Mouse (Mus musculus) heart, embryonic 16.5 days (tissue): Measurements from ENCODE around the gene Khdc4. TPM values are rescaled to one million over a fixed set of nuclear protein-coding genes. Genes with fewer than 3 reads are reported as not detected.

Experiments
- ATAC-seq: fragments of 200-750 bp; cut with Nextera tagmentation; replicated peaks from 2 replicates; pipeline ENCODE4 v1.8.0; 2017; ENCODE audit warnings: moderate number of reproducible peaks; ENCODE audit not compliant: insufficient read depth, low FRiP score; ENCODE audit errors: extremely low read depth
- H3K27ac ChIP-seq: fragments of 300-500 bp; sonication (generic); 2 replicates; pipeline ENCODE4 v1.5.1; 2014; ENCODE audit warnings: mild to moderate bottlenecking, low read length, control low read depth, moderate library complexity
- H3K27me3 ChIP-seq: fragments of 300-500 bp; sonication (generic); 2 replicates; pipeline ENCODE4 v1.6.1; 2014; ENCODE audit warnings: low read length, mixed read lengths; ENCODE audit not compliant: control insufficient read depth, insufficient read depth
- H3K36me3 ChIP-seq: fragments of 300-500 bp; sonication (generic); 2 replicates; pipeline ENCODE4 v1.6.1; 2014; ENCODE audit not compliant: control insufficient read depth, insufficient read depth
- H3K4me1 ChIP-seq: fragments of 300-500 bp; sonication (generic); 2 replicates; pipeline ENCODE4 v1.6.1; 2014; ENCODE audit warnings: low read length, mixed read lengths; ENCODE audit not compliant: control insufficient read depth, insufficient read depth
- H3K4me2 ChIP-seq: fragments of 300-500 bp; sonication (generic); 2 replicates; pipeline ENCODE4 v1.6.1; 2014; ENCODE audit warnings: low read depth, mild to moderate bottlenecking, control low read depth, low read length
- H3K4me3 ChIP-seq: fragments of 300-500 bp; sonication (generic); 2 replicates; pipeline ENCODE4 v1.5.1; 2014; ENCODE audit warnings: mild to moderate bottlenecking, control low read depth, low read length
- H3K9ac ChIP-seq: fragments of 300-500 bp; sonication (generic); 2 replicates; pipeline ENCODE4 v1.6.1; 2014; ENCODE audit warnings: low read length, control low read depth
- H3K9me3 ChIP-seq: fragments of 300-500 bp; sonication (generic); replicated peaks from 2 replicates; pipeline ENCODE4 v1.6.1; 2016; ENCODE audit warnings: low read length; ENCODE audit not compliant: control insufficient read depth
- WGBS: fragments of 180-500 bp; shearing (Covaris S2); extraction: QIAGEN DNeasy Blood & Tissue Kit; methylation state at CpG from one replicate; pipeline ENCODE4 v1.1.7; 2014; 5-methylcytosine and 5-hydroxymethylcytosine counted together
- polyA plus RNA-seq: library from polyadenylated mRNA; unstranded; fragments of >200 nt; fragmentation: Nextera tagmentation; extraction: Ambion mirVana; gene quantifications from 2 replicates; pipeline ENCODE4 v1.2.1, GENCODE M21; 2015

Gene Khdc4
- polyA plus RNA-seq, 1 experiment from 2014 or later: 68.6 TPM

- Histone ChIP-seq H3K36me3 (no peaks in the 10 kb centered on the region), H3K27ac (no peak overlapping the region), H3K27me3 (no peaks in the 10 kb centered on the region), H3K4me3 (no peak overlapping the region), H3K4me1 (no peaks in the 10 kb centered on the region), H3K9ac (no peak overlapping the region), H3K4me2 (no peak overlapping the region), H3K9me3 (no peaks in the 10 kb centered on the region)
- no peak for ATAC-seq
- 95% methylated on average over 3 of the region's 3 CpGs for WGBS
Measured at GRCm38 (mm10) chr3:88740147-88740546, 54.5 kb downstream of the Khdc4 start.

DNA sequence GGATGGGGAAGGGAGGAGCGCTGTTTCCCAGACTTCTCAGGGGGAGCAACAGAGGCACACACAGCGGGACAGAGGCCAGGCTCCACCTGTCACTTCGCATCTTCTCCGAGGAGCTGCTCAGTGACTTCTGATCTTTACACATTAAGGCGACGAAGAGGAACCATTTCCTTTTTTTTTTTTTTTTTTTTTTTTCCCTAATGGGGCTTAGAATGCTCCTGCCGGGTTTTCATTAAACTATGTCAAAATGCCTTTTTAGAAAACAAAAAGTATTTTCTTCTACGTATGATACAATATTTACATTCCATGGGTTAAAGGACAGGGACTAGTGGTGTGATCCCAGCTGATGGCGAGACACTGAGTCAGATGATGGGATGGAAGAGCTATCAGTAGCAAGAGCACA lies 59.9 kb downstream of the Khdc4 start:
- Histone ChIP-seq H3K4me2 (no peak overlapping the region), H3K27me3 (no peaks in the 10 kb centered on the region), H3K9me3 (peaks cover 14% of the 10 kb centered on the region), H3K4me1 (no peaks in the 10 kb centered on the region), H3K27ac (0 out of 2 replicates have a peak overlapping the region, but pooled peaks have one; percentile 35), H3K9ac (no peak overlapping the region), H3K4me3 (no peak overlapping the region), H3K36me3 (peaks cover 14% of the 10 kb centered on the region)
- WGBS: 84% methylated on average over 9 of the region's 9 CpGs
- ATAC-seq: no peak

- Histone ChIP-seq H3K4me3 (no peak overlapping the region), H3K9me3 (peaks cover 14% of the 10 kb centered on the region), H3K9ac (no peak overlapping the region), H3K27me3 (no peaks in the 10 kb centered on the region), H3K27ac (peak overlapping the region; percentile 35; the same call in 1 of the 2 replicates), H3K36me3 (peaks cover 14% of the 10 kb centered on the region), H3K4me2 (no peak overlapping the region), H3K4me1 (no peaks in the 10 kb centered on the region)
- ATAC-seq: peak; percentile 49; the same call in 1 of the 2 replicates
- WGBS: 76% methylated on average over 15 of the region's 15 CpGs
Measured at GRCm38 (mm10) chr3:88746139-88746870, 60.7 kb downstream of the Khdc4 start.

DNA sequence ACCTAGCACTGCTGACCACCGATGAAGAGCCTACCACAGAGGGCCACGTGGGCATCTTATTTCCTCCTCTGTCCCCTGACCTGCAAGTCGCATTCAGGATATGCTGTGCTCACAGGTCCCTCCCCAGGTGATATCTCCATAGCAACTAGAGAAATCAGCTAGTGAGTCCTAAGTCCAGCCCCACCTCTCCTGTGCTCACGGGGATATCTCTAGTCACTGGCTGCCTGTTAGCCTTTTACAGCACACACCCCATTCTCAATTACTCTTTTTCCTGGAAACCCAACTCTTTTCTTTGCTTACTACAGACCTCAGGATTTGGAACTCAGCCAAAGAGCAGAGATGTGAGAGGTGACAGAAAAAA lies 61.2 kb downstream of the Khdc4 start:
- ATAC-seq: no peak
- Histone ChIP-seq H3K9me3 (peaks cover 14% of the 10 kb centered on the region), H3K36me3 (peaks cover 14% of the 10 kb centered on the region), H3K27ac (no peak overlapping the region), H3K27me3 (no peaks in the 10 kb centered on the region), H3K4me1 (no peaks in the 10 kb centered on the region), H3K4me2 (no peak overlapping the region), H3K4me3 (no peak overlapping the region), H3K9ac (no peak overlapping the region)
- 78% methylated on average over 4 of the region's 4 CpGs for WGBS

- no peak for ATAC-seq
Measured at GRCm38 (mm10) chr3:88754283-88754682, 68.7 kb downstream of the Khdc4 start.

GRCm38 (mm10) chr3:88755541-88755940 lies 69.9 kb downstream of the Khdc4 start:
- no peak overlapping the region for H3K27ac ChIP-seq
- 55% methylated on average over 3 of the region's 3 CpGs for WGBS
- no peak overlapping the region for H3K9ac ChIP-seq
- no peak overlapping the region for H3K4me3 ChIP-seq
- ATAC-seq: no peak
- no peaks in the 10 kb centered on the region for H3K27me3 ChIP-seq
- no peak overlapping the region for H3K4me2 ChIP-seq
- H3K9me3 ChIP-seq: no peaks in the 10 kb centered on the region
- H3K36me3 ChIP-seq: no peaks in the 10 kb centered on the region
- peaks cover 13% of the 10 kb centered on the region for H3K4me1 ChIP-seq

More at GRCm38 (mm10) chr3:88754283-88754682, 68.7 kb downstream of the Khdc4 start:
- Histone ChIP-seq H3K9me3 (no peaks in the 10 kb centered on the region), H3K4me3 (no peak overlapping the region), H3K27ac (no peak overlapping the region), H3K27me3 (no peaks in the 10 kb centered on the region), H3K9ac (no peak overlapping the region), H3K4me1 (peaks cover 13% of the 10 kb centered on the region), H3K4me2 (no peak overlapping the region), H3K36me3 (no peaks in the 10 kb centered on the region)
- whole genome bisulfite sequencing: 57% methylated on average over 4 of the region's 4 CpGs

DNA sequence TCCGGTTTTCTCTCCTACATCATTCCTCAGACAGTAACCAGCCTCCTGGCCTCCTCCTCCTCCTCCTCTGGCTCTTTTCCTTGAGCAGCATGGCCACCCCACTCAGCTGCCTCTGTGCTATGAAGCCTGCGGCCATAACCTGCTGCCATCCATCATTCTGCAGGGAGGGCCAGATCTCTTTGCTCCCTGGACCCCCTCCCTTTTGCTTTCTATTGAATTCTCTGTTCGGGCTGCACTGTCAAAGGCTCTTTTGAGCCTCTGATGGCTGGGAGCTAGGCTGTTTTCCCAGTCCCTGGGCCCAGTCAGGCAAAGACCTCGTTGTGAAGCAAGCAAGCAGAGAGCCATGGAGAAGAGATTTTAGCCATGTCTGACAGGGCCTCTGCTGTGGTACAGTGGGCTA lies 70.7 kb downstream of the Khdc4 start:
- Histone ChIP-seq H3K36me3 (no peaks in the 10 kb centered on the region), H3K4me1 (peaks cover 13% of the 10 kb centered on the region), H3K27me3 (no peaks in the 10 kb centered on the region), H3K4me3 (no peak overlapping the region), H3K27ac (no peak overlapping the region), H3K9me3 (no peaks in the 10 kb centered on the region), H3K9ac (no peak overlapping the region), H3K4me2 (no peak overlapping the region)
- WGBS: 48% methylated on average over 4 of the region's 4 CpGs
- ATAC-seq: no peak

DNA sequence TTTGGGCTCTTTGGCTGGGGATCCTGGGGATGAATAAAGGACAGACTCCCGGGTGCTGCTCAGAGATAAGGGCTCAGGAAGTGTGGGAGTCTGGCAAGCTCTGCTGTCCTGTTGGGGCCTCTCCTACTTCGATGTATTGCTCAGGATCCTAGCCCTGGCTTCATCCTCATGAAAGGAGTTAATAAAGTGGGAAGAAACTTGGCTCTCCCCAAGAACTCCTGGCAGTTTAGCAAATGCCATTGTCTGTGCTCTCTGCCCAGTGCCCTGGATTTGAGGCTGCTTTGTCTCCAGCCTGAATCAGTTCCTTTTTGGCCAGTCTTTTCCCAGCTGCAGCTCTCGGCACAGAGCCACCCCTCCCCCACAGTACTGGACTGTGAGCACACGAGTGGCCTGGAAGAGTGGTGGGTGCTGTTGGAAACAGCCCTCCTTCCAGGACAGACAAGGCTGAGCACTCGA lies 72.5 kb downstream of the Khdc4 start:
- no peak overlapping the region for H3K4me3 ChIP-seq
- no peaks in the 10 kb centered on the region for H3K36me3 ChIP-seq
- peaks cover 15% of the 10 kb centered on the region for H3K4me1 ChIP-seq
- H3K9me3 ChIP-seq: no peaks in the 10 kb centered on the region
- ATAC-seq: peak; percentile 84
- peak overlapping the region; percentile 89 for H3K27ac ChIP-seq
- no peaks in the 10 kb centered on the region for H3K27me3 ChIP-seq
- peak overlapping the region; percentile 59 for H3K9ac ChIP-seq
- WGBS: 7% methylated on average over 5 of the region's 5 CpGs
- peak overlapping the region; percentile 44 for H3K4me2 ChIP-seq

- no peak for ATAC-seq
- H3K4me1 ChIP-seq: peaks cover 15% of the 10 kb centered on the region
- H3K4me2 ChIP-seq: no peak overlapping the region
- no peaks in the 10 kb centered on the region for H3K27me3 ChIP-seq
- H3K9me3 ChIP-seq: no peaks in the 10 kb centered on the region
- no peak overlapping the region for H3K27ac ChIP-seq
- H3K36me3 ChIP-seq: no peaks in the 10 kb centered on the region
- H3K9ac ChIP-seq: no peak overlapping the region
- no peak overlapping the region for H3K4me3 ChIP-seq
- 90% methylated on average over 19 of the region's 19 CpGs for WGBS
Measured at GRCm38 (mm10) chr3:88761619-88762018, 76.0 kb downstream of the Khdc4 start.
